Mouse (Mus musculus) embryonic fibroblast, embryonic 13.5 days (primary cell): Measurements from ENCODE around the gene Ccdc152. TPM values are rescaled to one million over a fixed set of nuclear protein-coding genes. Genes with fewer than 3 reads are reported as not detected.
A peak's percentile ranks its signal among the peaks of the same experiment; 100 is the strongest.
"Not testable (repeated sequence)": the region's sequence is repeated elsewhere in the genome, so short reads cannot be mapped to it uniquely, and the experiment has no call there.

Experiments
- H3K27ac ChIP-seq: 2 replicates; pipeline ENCODE4 v1.5.1; 2012; ENCODE audit warnings: low read length, control low read depth, inconsistent platforms; ENCODE audit not compliant: insufficient read depth
- H3K4me1 ChIP-seq: 2 replicates; pipeline ENCODE4 v1.6.1; 2011; ENCODE audit warnings: low read length; ENCODE audit not compliant: control insufficient read depth, insufficient read depth
- H3K4me3 ChIP-seq: 2 replicates; pipeline ENCODE4 v1.5.1; 2011; ENCODE audit warnings: mild to moderate bottlenecking, control low read depth, low read length; ENCODE audit not compliant: insufficient read depth
- CTCF ChIP-seq: IDR thresholded peaks from 2 replicates; pipeline ENCODE4 v1.5.1; 2011; ENCODE audit warnings: mild to moderate bottlenecking, control low read depth, low read length, moderate library complexity, borderline replicate concordance; ENCODE audit not compliant: insufficient read depth
- POLR2A ChIP-seq: IDR thresholded peaks from 2 replicates; pipeline ENCODE4 v1.6.1; 2011; ENCODE audit warnings: low read depth, mild to moderate bottlenecking, control low read depth, low read length, moderate library complexity
- polyA plus RNA-seq: library from polyadenylated mRNA; stranded (reverse); fragments of >200 nt; gene quantifications from 2 replicates; pipeline ENCODE4 v1.2.4, GENCODE M21; 2011; ENCODE audit warnings: low read depth; ENCODE audit not compliant: missing spikeins, insufficient read length

Ccdc152 gene
- polyA plus RNA-seq, 1 experiment: 0.53 TPM

DNA sequence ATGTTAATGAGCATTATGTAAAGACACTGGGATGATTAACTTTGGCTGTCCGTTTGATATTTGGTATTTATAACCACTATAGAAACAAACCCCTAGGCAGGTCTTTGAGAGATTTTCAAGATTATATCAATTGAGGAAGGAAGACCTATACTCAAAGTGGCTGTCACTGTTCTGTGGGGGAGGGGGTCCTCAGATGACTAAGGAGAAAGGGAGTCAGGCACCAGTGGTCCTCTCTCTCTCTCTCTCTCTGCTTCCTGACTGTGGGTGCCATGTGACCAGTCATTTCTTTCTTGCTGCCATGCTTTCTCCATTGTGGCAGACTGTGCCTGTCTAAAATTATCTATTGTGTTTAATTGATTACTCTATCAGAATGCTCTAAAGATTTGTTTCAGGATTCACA, 38.5 kb downstream of the Ccdc152 start:
- TF ChIP-seq POLR2A (no peak), CTCF (no peak)
- no peak overlapping the region for H3K27ac ChIP-seq

GRCm38 (mm10) chr15:3264293-3264692, 39.0 kb downstream of the Ccdc152 start:
- TF ChIP-seq CTCF (no peak), POLR2A (no peak)
- Histone ChIP-seq H3K4me1 (no peaks in the 10 kb centered on the region), H3K27ac (no peak overlapping the region), H3K4me3 (no peak overlapping the region)

More for the DNA sequence above, 38.5 kb downstream of the Ccdc152 start:
- no peaks in the 10 kb centered on the region; the same call in 1 of the 2 replicates for H3K4me1 ChIP-seq
- H3K4me3 ChIP-seq: no peak overlapping the region

DNA sequence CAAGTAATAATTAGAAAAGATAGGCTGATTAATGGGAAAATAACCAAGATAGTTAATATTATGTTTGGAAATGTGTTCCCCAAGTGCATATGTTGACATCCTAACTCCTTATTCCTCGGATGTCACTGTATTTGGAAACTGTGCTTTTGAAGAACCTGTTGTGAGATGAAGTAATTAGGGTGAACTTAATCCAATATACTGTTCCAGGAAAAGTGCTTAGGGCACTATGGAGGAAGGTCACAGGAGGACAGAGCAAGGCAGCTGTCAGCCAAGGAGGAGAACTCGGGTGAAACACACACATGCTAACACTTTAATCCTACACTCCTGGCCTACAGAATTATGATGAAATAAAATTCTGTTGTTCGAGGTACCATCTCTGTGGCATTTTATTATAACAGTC, 40.4 kb downstream of the Ccdc152 start:
- Histone ChIP-seq H3K4me1 (no peaks in the 10 kb centered on the region), H3K4me3 (no peak overlapping the region), H3K27ac (no peak overlapping the region)
- TF ChIP-seq CTCF: no peak
- TF ChIP-seq POLR2A: no peak

- no peak for TF ChIP-seq POLR2A
- TF ChIP-seq CTCF: no peak
- Histone ChIP-seq H3K4me3 (no peak overlapping the region), H3K4me1 (no peaks in the 10 kb centered on the region), H3K27ac (no peak overlapping the region)
These were observed 43.0 kb downstream of the Ccdc152 start for GRCm38 (mm10) chr15:3260309-3260708.

DNA sequence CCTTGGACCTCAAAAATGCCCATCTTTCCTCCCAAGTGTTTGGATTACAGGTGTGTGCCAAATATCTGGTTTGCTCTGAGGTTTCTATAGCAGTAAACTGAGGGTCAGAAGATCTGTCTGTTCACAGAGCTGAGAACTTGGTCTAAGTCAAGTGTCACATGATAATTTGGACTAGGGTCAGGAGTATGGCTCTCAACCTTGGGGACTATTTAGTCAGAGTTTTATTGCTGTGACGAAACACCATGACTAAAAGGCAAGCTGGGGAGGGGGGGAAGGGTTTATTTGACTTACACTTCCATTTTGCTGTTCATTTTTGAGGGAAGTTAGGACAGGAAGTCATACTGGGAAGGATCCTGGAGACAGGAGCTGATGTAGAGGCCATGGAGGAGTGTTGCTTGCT, 44.3 kb downstream of the Ccdc152 start:
- Histone ChIP-seq H3K4me1 (no peaks in the 10 kb centered on the region), H3K27ac (no peak overlapping the region), H3K4me3 (no peak overlapping the region)
- TF ChIP-seq POLR2A (no peak), CTCF (no peak)

GRCm38 (mm10) chr15:3251718-3252067, 51.6 kb downstream of the Ccdc152 start:
- Histone ChIP-seq H3K27ac (no peak overlapping the region), H3K4me3 (no peak overlapping the region), H3K4me1 (no peaks in the 10 kb centered on the region; the same call in 1 of the 2 replicates)
- TF ChIP-seq POLR2A (no peak), CTCF (no peak)

- H3K4me3 ChIP-seq: no peak overlapping the region
- peak overlapping the region; percentile 11; the same call in 1 of the 2 replicates for H3K27ac ChIP-seq
- H3K4me1 ChIP-seq: no peaks in the 10 kb centered on the region; the same call in 1 of the 2 replicates
- TF ChIP-seq POLR2A: no peak
- no peak for TF ChIP-seq CTCF
These were observed 52.2 kb downstream of the Ccdc152 start for GRCm38 (mm10) chr15:3251031-3251717.

GRCm38 (mm10) chr15:3250620-3251019, 52.7 kb downstream of the Ccdc152 start:
- Histone ChIP-seq H3K27ac (no peak overlapping the region; the same call in 1 of the 2 replicates), H3K4me3 (no peak overlapping the region), H3K4me1 (no peaks in the 10 kb centered on the region; the same call in 1 of the 2 replicates)
- no peak for TF ChIP-seq POLR2A
- no peak for TF ChIP-seq CTCF

- not testable (repeated sequence) for H3K4me3 ChIP-seq, H3K27ac ChIP-seq, H3K4me1 ChIP-seq
These were observed 58.3 kb downstream of the Ccdc152 start for GRCm38 (mm10) chr15:3245036-3245435.

- TF ChIP-seq CTCF (no peak), POLR2A (no peak)
These were observed 65.4 kb downstream of the Ccdc152 start for GRCm38 (mm10) chr15:3237963-3238362.

DNA sequence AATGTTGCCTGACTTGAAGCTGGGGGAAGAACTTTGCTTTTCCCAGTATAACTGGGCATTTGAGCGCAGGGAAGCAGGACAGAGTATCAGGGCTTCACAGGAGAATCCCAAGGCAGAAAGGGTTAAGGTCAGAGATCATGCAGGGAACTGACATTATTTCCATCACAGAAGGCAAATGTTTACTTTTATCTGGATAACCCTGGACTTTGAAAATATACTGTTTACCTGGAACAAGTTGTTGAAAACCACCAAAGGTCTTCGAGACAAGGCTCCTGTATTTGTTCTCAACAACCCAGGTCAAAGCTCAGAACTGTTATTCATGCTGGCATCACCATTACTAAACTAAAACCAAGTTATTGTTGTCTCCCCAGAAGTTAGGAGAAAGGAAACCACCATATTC, 67.0 kb downstream of the Ccdc152 start:
- no peak overlapping the region for H3K4me3 ChIP-seq
- TF ChIP-seq POLR2A (no peak), CTCF (no peak)
- no peaks in the 10 kb centered on the region for H3K4me1 ChIP-seq
- no peak overlapping the region for H3K27ac ChIP-seq

More at GRCm38 (mm10) chr15:3237963-3238362, 65.4 kb downstream of the Ccdc152 start:
- Histone ChIP-seq H3K4me3 (no peak overlapping the region), H3K27ac (no peak overlapping the region), H3K4me1 (no peaks in the 10 kb centered on the region)
